Mouse (Mus musculus) limb, embryonic 11.5 days (tissue): ENCODE measurements at regions not wholly inside any gene's neighbourhood (a gene's known extent, or its start where the extent isn't known, plus 50 kb on each side); places are given as distances from the start of the nearest gene placed in this dataset.

Experiments used
- ATAC-seq: fragments of 200-750 bp; cut with Nextera tagmentation; 2 replicates; pipeline ENCODE4 v1.8.0; 2017; ENCODE audit warnings: low read depth; ENCODE audit not compliant: insufficient number of reproducible peaks, low FRiP score, low TSS enrichment
- DNase-seq: peaks from one replicate; pipeline ENCODE4 v3.0.0-alpha.2; 2015; ENCODE audit warnings: low spot score
- H3K27ac ChIP-seq: fragments of 300-500 bp; sonication (generic); replicated peaks from 2 replicates; pipeline ENCODE4 v1.5.1; 2014; ENCODE audit warnings: low read depth, mild to moderate bottlenecking, low read length
- H3K27me3 ChIP-seq: fragments of 300-500 bp; sonication (generic); 2 replicates; pipeline ENCODE4 v1.6.1; 2014; ENCODE audit warnings: mild to moderate bottlenecking, low read length, mixed read lengths; ENCODE audit not compliant: control insufficient read depth, insufficient read depth
- H3K36me3 ChIP-seq: fragments of 300-500 bp; sonication (generic); 2 replicates; pipeline ENCODE4 v1.6.1; 2014; ENCODE audit warnings: mild to moderate bottlenecking, low read length, moderate library complexity, mixed read lengths; ENCODE audit not compliant: control insufficient read depth, insufficient read depth
- H3K4me1 ChIP-seq: fragments of 300-500 bp; sonication (generic); 2 replicates; pipeline ENCODE4 v1.6.1; 2014; ENCODE audit warnings: low read length, mixed read lengths; ENCODE audit not compliant: control insufficient read depth, insufficient read depth
- H3K4me2 ChIP-seq: fragments of 300-500 bp; sonication (generic); 2 replicates; pipeline ENCODE4 v1.6.1; 2014; ENCODE audit warnings: low read depth, mild to moderate bottlenecking, moderate library complexity; ENCODE audit not compliant: severe bottlenecking
- H3K4me3 ChIP-seq: fragments of 300-500 bp; sonication (generic); 2 replicates; pipeline ENCODE4 v1.5.1; 2014; ENCODE audit warnings: low read depth, low read length
- H3K9ac ChIP-seq: fragments of 300-500 bp; sonication (generic); 2 replicates; pipeline ENCODE4 v1.6.1; 2014; ENCODE audit warnings: mild to moderate bottlenecking, low read length
- H3K9me3 ChIP-seq: fragments of 300-500 bp; sonication (generic); 2 replicates; pipeline ENCODE4 v1.6.1; 2016; ENCODE audit warnings: low read length; ENCODE audit not compliant: control insufficient read depth
- WGBS: fragments of 180-500 bp; shearing (Covaris S2); extraction: QIAGEN DNeasy Blood & Tissue Kit; methylation state at CpG from one replicate; pipeline ENCODE4 v1.1.7; 2014; 5-methylcytosine and 5-hydroxymethylcytosine counted together

DNA sequence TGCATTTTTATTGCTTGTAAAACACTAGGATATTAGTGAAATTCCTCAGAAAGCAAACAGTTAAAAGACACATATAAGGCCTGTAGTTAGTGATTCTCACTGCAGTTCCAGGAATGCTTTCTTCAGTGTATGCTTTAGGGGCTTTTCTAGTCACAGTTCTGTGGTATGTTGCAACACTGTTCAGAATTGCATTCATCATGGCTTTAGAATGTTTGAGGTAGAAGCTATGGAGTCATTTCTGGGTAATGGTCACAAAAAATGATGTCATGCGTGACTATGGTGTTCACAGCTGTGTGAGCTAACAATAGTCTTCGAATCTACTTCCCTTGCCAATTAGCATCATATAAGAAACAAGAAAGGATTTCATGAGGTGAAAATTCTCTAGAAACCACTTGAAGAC, 69.0 kb upstream of the Nrxn1 start:
- no peak overlapping the region for H3K4me3 ChIP-seq
- H3K4me1 ChIP-seq: no peaks in the 10 kb centered on the region
- H3K9me3 ChIP-seq: no peaks in the 10 kb centered on the region
- H3K27ac ChIP-seq: no peak overlapping the region
- H3K27me3 ChIP-seq: no peaks in the 10 kb centered on the region
- no peak overlapping the region for H3K4me2 ChIP-seq
- ATAC-seq: no peak
- no peaks in the 10 kb centered on the region for H3K36me3 ChIP-seq
- no peak overlapping the region for H3K9ac ChIP-seq
- WGBS: 87% methylated on average over 2 of the region's 2 CpGs
- no peak for DNase-seq
